Mouse (Mus musculus) right cerebral cortex, postnatal 4 days (tissue): ENCODE data around the gene Dpm2.

ENCODE experiments used
- DNase-seq: peaks from one replicate; pipeline ENCODE4 v3.0.0-alpha.2; 2022

Dpm2 gene

GRCm38 (mm10) chr2:32618051-32618450 is 47.4 kb downstream of the Dpm2 start:
- DNase-seq = no peak

GRCm38 (mm10) chr2:32620682-32621516 is 50.2 kb downstream of the Dpm2 start:
- no peak for DNase-seq

DNA sequence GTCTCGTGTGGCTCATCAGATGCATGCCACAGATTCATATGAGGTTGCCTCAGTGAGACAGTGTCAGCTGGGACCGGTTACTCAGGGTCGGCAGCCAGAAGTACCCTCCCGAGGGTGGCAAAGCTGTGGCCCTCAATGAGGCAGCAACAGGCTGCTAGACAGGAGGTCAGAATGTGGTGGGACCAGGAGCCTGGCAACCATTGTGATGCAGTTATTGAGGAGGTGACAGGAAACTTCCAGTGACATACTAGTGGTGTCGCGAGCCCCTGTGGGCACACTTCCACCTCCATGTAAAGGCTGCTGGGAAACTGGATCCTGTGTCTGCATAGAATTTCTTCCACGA is 50.8 kb downstream of the Dpm2 start, which contains the start of gene Ak1:
TSS of gene Ak1 (plus strand) at position 242 of the 343 bp plus-strand sequence.
- no peak for DNase-seq
